Mouse (Mus musculus): ENCODE results near the gene Borcs6. TPM values are rescaled to one million over a fixed set of nuclear protein-coding genes. Genes with fewer than 3 reads are reported as not detected.

Borcs6 gene
- polyA plus RNA-seq, 1 experiment = 22.1 TPM

DNA sequence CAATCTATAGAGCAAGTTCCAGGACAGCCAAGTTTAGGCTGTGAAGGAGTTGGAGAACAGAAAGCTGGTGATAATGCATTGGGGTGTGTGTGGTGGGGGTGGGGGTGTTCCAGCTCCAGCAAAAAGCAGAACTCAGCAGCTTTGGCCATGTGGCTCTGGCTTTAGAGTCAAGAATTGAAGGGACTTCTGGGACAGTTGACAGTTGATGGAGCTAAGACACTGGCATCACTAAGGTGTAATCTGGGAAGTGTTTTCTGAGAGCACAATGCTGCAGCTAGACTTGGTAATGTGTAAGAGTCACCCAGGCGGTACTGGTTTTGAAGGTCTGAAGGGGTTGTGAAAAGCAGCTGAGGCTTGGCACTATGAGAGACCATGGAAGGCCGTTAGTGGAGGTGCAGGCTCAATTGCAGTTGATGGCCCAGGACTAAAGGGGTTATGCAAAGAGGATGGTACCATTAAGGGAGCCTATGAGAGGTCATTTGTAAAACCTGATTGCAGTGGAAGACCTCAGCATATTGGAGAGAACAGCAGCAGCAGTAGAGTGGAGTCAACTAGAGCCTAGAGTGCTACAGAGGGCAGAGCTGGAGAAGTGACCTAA lies 6.6 kb upstream of the Borcs6 start:
- TF ChIP-seq POLR2A (IDR thresholded peaks at IDR 0.05; ENCODE audit: borderline replicate concordance, extremely low read depth, insufficient read depth, insufficient read length, poor library complexity, severe bottlenecking) = no peak
- TF ChIP-seq CTCF (IDR thresholded peaks at IDR 0.05; ENCODE audit: borderline replicate concordance, extremely low read depth, insufficient read depth, insufficient read length) = no peak

GRCm38 (mm10) chr11:69053848-69054247 lies 5.7 kb upstream of the Borcs6 start:
- TF ChIP-seq CTCF (IDR thresholded peaks at IDR 0.05; ENCODE audit: borderline replicate concordance, extremely low read depth, insufficient read depth, insufficient read length) = no peak
- TF ChIP-seq POLR2A (IDR thresholded peaks at IDR 0.05; ENCODE audit: borderline replicate concordance, extremely low read depth, insufficient read depth, insufficient read length, poor library complexity, severe bottlenecking) = no peak
- no peak for DNase-seq (ENCODE audit: low read depth)

More for the DNA sequence above, 6.6 kb upstream of the Borcs6 start:
- DNase-seq (ENCODE audit: low read depth) = no peak

DNA sequence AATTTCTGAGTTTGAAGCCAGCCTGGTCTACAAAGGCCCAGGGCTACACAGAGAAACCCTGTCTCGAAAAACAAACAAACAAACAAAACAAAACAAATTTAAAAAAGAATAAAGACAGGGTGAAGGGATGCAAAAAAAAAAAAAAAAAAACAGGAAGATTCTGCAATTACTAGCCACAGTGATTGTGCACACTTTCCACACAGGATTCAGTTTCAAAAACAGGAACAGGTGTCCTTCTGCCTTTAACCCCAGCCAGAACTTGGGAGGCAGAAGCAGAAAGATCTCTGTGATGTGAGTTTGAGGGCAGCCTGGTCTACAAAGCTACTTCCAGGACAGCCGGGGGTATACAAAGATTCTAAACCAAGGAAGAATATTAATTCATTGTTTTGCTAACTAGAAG lies 1.3 kb upstream of the Borcs6 start:
- TF ChIP-seq POLR2A (IDR thresholded peaks at IDR 0.05; ENCODE audit: borderline replicate concordance, extremely low read depth, insufficient read depth, insufficient read length, poor library complexity, severe bottlenecking) = no peak
- TF ChIP-seq CTCF (IDR thresholded peaks at IDR 0.05; ENCODE audit: borderline replicate concordance, extremely low read depth, insufficient read depth, insufficient read length) = no peak

GRCm38 (mm10) chr11:69058729-69059356 lies 674 bp upstream of the Borcs6 start:
- no peak for DNase-seq (ENCODE audit: low read depth)

More for the DNA sequence above, 1.3 kb upstream of the Borcs6 start:
- no peak for DNase-seq (ENCODE audit: low read depth)

GRCm38 (mm10) chr11:69059975-69060411 lies 476 bp downstream of the Borcs6 start:
- peak; percentile 59 for DNase-seq (ENCODE audit: low read depth)
- TF ChIP-seq CTCF (IDR thresholded peaks at IDR 0.05; ENCODE audit: borderline replicate concordance, extremely low read depth, insufficient read depth, insufficient read length) = no peak
- TF ChIP-seq POLR2A (IDR thresholded peaks at IDR 0.05; ENCODE audit: borderline replicate concordance, extremely low read depth, insufficient read depth, insufficient read length, poor library complexity, severe bottlenecking) = no peak

More at GRCm38 (mm10) chr11:69058729-69059356, 674 bp upstream of the Borcs6 start:
- TF ChIP-seq CTCF (IDR thresholded peaks at IDR 0.05; ENCODE audit: borderline replicate concordance, extremely low read depth, insufficient read depth, insufficient read length) = no peak
- no peak for TF ChIP-seq POLR2A (IDR thresholded peaks at IDR 0.05; ENCODE audit: borderline replicate concordance, extremely low read depth, insufficient read depth, insufficient read length, poor library complexity, severe bottlenecking)

GRCm38 (mm10) chr11:69060448-69061254 lies 1.1 kb downstream of the Borcs6 start:
- peak; percentile 38 for DNase-seq (ENCODE audit: low read depth)
- TF ChIP-seq POLR2A (IDR thresholded peaks at IDR 0.05; ENCODE audit: borderline replicate concordance, extremely low read depth, insufficient read depth, insufficient read length, poor library complexity, severe bottlenecking) (no peak), CTCF (IDR thresholded peaks at IDR 0.05; ENCODE audit: borderline replicate concordance, extremely low read depth, insufficient read depth, insufficient read length) (no peak)

DNA sequence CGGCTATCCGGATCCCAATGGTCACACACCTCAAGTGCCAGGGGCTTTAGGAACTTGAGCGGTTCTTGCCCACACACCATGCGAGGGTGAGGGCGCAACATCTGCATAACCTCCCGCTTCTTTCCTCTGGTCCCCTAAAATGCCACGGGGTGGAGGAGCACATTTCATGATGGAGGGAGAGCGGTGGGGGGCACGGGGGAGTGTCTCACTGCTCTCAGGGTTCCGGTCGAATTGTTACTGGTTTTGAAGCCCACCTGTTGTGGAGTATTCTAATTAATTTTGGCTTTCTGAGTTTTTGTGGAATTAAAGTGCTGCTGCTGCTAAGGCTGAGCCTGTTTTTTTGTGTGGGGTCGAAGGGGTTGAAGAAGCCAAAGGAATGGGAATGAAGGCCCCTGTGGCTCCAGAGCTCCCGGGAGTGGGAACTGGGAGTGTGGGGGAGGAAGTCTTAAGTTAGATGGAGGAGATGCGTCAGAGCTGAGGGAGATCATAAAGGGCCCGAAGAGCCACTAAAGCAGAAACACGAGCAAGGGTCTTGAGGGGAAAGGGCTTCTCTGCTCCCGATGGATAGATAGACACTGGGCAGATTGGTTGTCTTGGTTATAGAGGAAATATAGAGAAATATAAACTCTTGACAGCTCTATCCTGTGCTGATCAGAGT lies 1.9 kb downstream of the Borcs6 start:
- no peak for DNase-seq (ENCODE audit: low read depth)
- no peak for TF ChIP-seq CTCF (IDR thresholded peaks at IDR 0.05; ENCODE audit: borderline replicate concordance, extremely low read depth, insufficient read depth, insufficient read length)
- no peak for TF ChIP-seq POLR2A (IDR thresholded peaks at IDR 0.05; ENCODE audit: borderline replicate concordance, extremely low read depth, insufficient read depth, insufficient read length, poor library complexity, severe bottlenecking)

DNA sequence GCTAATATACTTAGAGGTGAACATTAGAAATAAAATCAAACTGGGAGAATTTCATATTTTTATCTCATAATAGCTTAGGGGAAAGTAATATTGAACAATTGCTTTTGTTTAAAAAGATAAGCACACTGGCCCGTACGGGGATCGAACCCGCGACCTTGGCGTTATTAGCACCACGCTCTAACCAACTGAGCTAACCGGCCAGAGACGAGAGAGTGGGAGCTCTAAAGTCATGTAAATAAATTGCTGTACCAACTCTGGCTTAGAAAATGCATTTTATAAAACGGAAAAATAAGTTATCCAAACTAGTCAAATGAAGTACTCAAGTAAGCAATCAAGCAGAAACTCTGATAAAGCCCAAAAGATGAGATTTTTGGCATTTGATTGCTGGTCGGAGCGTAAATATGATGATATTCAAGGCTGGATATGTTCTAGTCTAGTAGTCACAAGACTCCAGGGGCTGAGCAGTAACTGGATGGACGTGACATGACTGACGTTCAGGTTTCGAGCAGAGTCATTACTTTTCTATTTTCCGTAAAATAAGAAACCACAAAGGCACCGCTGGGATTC lies 2.8 kb downstream of the Borcs6 start:
- TF ChIP-seq CTCF (IDR thresholded peaks at IDR 0.05; ENCODE audit: borderline replicate concordance, extremely low read depth, insufficient read depth, insufficient read length) (no peak), POLR2A (IDR thresholded peaks at IDR 0.05; ENCODE audit: borderline replicate concordance, extremely low read depth, insufficient read depth, insufficient read length, poor library complexity, severe bottlenecking) (no peak)

GRCm38 (mm10) chr11:69062761-69063224 lies 3.3 kb downstream of the Borcs6 start:
- no peak for TF ChIP-seq POLR2A (IDR thresholded peaks at IDR 0.05; ENCODE audit: borderline replicate concordance, extremely low read depth, insufficient read depth, insufficient read length, poor library complexity, severe bottlenecking)
- no peak for TF ChIP-seq CTCF (IDR thresholded peaks at IDR 0.05; ENCODE audit: borderline replicate concordance, extremely low read depth, insufficient read depth, insufficient read length)
- peak; percentile 96 for DNase-seq (ENCODE audit: low read depth)

More for the DNA sequence above, 2.8 kb downstream of the Borcs6 start:
- peak; percentile 80 for DNase-seq (ENCODE audit: low read depth)

GRCm38 (mm10) chr11:69063413-69064201 lies 4.1 kb downstream of the Borcs6 start:
- DNase-seq (ENCODE audit: low read depth) = peak; percentile 79
- TF ChIP-seq CTCF (IDR thresholded peaks at IDR 0.05; ENCODE audit: borderline replicate concordance, extremely low read depth, insufficient read depth, insufficient read length) = no peak
- peak; percentile 53; the same call in 1 of the 2 replicates for TF ChIP-seq POLR2A (IDR thresholded peaks at IDR 0.05; ENCODE audit: borderline replicate concordance, extremely low read depth, insufficient read depth, insufficient read length, poor library complexity, severe bottlenecking)

Data from brain, embryonic 14.5 days (tissue).